Mouse (Mus musculus): ENCODE results near the gene Ddx6. TPM values are rescaled to one million over a fixed set of nuclear protein-coding genes. Genes with fewer than 3 reads are reported as not detected.
"Not testable (repeated sequence)": the region's sequence is repeated elsewhere in the genome, so short reads cannot be mapped to it uniquely, and the experiment has no call there.

Ddx6 gene
- polyA plus RNA-seq, 1 experiment, result 60.7 TPM

DNA sequence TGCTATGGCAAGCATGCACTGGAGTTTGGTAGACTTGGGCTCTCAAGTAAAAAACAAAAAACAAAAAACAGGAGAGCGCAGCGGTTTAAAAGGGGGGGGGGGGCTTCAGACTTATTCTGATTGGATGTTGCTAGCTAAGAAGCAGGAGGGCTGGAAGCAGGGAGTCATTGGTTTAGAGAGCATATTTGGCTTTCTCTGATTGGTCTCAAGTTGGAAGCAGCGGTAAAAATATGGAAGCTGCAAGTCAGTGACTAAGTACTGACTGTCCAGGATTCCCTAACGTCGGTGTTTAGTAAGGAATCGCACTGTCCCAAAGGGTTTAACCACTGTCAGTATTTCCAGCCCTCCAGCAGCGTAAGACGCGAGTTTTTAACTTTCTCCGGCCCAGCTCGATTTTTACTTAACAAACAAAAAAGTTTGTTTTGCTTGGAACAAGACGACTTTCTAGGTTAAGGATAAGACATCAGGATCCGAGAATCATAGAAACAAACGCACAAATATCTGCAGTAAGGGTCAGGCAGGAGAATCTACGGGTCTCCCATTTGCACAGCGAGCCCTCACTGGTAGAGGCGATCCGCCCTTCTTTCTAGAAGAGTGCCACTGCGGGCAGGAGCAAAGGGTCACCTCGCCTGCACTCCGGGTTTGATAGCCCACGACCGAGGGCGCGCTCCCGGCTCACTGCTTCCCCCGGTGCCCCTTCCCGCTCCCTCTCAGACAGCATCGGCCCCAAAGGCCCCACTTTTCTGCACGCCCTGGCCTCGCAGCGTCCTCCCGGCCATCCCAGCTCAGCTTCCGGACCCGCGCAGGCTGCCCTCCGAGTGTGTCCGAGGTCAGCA lies 1.0 kb upstream of the Ddx6 start:
- Histone ChIP-seq H3K4me1 (ENCODE audit: control insufficient read depth, insufficient read depth, insufficient read length, low read length) (peaks cover 11% of the 10 kb centered on the region), H3K27ac (replicated peaks; ENCODE audit: low read depth, low read length) (peak overlapping the region; percentile 90), H3K4me3 (ENCODE audit: insufficient read depth, low read depth, low read length) (peak overlapping the region; percentile 93)

DNA sequence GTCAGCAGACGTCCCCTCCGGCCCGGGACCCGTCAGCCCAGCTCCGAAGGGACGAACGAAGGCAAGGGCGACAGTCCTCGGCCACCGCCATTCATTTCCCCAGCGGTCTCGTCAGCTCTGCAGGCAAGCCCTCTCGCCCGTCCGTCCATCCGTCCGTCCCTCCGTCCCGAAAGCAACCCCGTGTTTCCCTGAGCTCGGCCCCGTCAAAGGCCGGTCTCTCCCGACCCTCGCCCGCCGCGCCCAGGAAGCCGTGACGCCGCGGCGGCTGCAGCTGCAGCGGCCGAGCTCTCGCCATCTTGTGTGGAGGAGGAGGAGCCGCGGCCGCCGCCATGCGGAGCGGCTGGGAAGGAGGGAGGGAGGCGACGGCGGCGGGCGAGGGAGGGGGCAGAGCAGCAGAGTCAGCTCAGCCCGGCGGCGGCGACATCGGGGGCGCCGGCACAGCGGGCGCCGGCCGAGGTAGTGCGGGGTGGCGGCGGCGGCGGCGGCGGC lies 358 bp upstream of the Ddx6 start:
- Histone ChIP-seq H3K4me1 (ENCODE audit: control insufficient read depth, insufficient read depth, insufficient read length, low read length) (peaks cover 10% of the 10 kb centered on the region), H3K27ac (replicated peaks; ENCODE audit: low read depth, low read length) (peak overlapping the region; percentile 90), H3K4me3 (ENCODE audit: insufficient read depth, low read depth, low read length) (peak overlapping the region; percentile 93)

DNA sequence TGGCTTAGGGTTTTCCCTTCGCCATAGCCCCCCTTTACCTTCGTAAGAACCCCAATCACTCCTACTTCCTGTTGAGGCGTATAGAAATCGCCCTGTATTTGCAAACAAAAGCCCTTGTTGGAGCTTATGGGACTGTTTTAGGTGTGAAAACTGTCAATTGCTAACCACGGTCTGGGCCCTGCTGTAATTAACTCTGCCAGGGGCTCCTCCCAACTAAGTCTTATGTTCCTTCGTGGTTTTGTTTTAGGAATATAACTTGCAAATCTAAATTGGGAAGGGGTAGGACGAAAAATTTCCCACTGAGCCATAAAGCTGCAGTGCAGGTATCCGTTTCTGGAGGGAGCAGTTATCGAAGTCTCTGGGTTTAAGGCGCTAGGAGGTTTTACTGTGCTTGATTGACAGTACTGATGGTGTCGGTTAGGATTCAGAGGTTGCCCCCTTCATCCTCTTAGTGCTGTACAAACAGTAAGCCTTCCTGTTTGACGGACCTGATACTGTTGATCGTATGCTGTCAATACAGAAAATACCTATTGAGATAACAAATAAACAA lies 999 bp downstream of the Ddx6 start:
- Histone ChIP-seq H3K27ac (replicated peaks; ENCODE audit: low read depth, low read length) (peak overlapping the region; percentile 98), H3K4me3 (ENCODE audit: insufficient read depth, low read depth, low read length) (peak overlapping the region; percentile 88), H3K4me1 (ENCODE audit: control insufficient read depth, insufficient read depth, insufficient read length, low read length) (peaks cover 13% of the 10 kb centered on the region)

DNA sequence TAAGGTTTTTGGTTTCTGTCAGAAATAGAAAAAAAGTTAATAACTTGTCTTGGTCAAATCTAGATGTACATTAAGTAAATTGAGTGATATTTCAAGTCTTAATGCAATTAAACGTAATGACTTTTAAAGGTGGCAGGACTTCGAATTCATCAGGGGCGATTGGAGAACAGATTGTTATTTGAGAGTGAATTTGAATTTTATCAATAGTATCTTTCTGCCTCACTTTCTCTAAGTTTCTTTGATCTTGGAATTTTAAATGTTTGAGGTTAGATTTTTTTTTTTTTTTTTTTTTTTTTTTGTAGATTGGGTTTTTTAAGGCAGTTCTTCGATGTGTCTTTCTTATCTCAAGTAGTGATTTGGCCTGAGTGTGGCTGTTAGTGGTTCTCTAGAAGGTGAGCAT lies 2.0 kb downstream of the Ddx6 start:
- Histone ChIP-seq H3K27ac (replicated peaks; ENCODE audit: low read depth, low read length) (no peak overlapping the region), H3K4me3 (ENCODE audit: insufficient read depth, low read depth, low read length) (no peak overlapping the region), H3K4me1 (ENCODE audit: control insufficient read depth, insufficient read depth, insufficient read length, low read length) (peaks cover 13% of the 10 kb centered on the region)

GRCm38 (mm10) chr9:44607306-44607705 lies 2.6 kb downstream of the Ddx6 start:
- H3K27ac ChIP-seq (replicated peaks; ENCODE audit: low read depth, low read length), result no peak overlapping the region

GRCm38 (mm10) chr9:44610371-44610770 lies 5.7 kb downstream of the Ddx6 start:
- Histone ChIP-seq H3K4me3 (ENCODE audit: insufficient read depth, low read depth, low read length) (no peak overlapping the region), H3K27ac (replicated peaks; ENCODE audit: low read depth, low read length) (no peak overlapping the region), H3K4me1 (ENCODE audit: control insufficient read depth, insufficient read depth, insufficient read length, low read length) (peaks cover 13% of the 10 kb centered on the region)

More at GRCm38 (mm10) chr9:44607306-44607705, 2.6 kb downstream of the Ddx6 start:
- peak overlapping the region; percentile 39; the same call in 1 of the 2 replicates for H3K4me3 ChIP-seq (ENCODE audit: insufficient read depth, low read depth, low read length)
- peaks cover 13% of the 10 kb centered on the region for H3K4me1 ChIP-seq (ENCODE audit: control insufficient read depth, insufficient read depth, insufficient read length, low read length)

DNA sequence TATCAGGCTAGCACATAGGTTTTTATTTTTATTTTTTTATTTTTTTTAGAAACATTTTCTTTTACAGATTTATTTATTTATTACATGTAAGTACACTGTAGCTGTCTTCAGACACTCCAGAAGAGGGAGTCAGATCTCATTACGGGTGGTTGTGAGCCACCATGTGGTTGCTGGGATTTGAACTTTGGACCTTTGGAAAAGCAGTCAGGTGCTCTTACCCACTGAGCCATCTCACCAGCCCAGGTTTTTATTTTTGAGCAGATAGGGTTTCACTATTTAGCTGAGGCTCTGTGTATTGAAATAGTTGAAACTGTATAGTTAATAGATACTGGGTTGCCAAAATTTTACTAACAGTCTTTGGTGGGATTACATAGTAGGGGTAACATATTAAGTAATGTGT lies 8.4 kb downstream of the Ddx6 start:
- H3K4me1 ChIP-seq (ENCODE audit: control insufficient read depth, insufficient read depth, insufficient read length, low read length); H3K27ac ChIP-seq (replicated peaks; ENCODE audit: low read depth, low read length); H3K4me3 ChIP-seq (ENCODE audit: insufficient read depth, low read depth, low read length): not testable (repeated sequence)

DNA sequence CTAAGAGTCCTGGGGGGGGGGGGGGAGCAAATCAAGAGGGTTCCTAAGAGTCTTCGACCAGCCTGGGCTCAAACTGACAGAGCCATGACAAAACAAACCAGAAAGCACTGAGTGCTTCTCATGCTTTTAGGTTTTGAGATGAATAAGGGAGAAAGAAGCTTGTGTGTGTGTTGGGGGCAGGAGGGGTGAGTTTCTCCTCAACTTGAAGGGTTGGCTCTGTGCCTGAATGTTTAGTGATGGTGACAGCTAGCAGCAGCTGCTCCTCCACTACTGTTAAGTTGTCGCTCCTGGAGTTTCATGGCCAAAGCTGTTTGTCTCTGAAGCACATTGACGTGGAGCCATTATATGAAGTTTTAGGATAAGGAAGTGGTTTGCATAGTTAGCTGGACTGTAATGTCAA lies 16.4 kb downstream of the Ddx6 start:
- H3K4me3 ChIP-seq (ENCODE audit: insufficient read depth, low read depth, low read length), result no peak overlapping the region
- no peak overlapping the region for H3K27ac ChIP-seq (replicated peaks; ENCODE audit: low read depth, low read length)
- no peaks in the 10 kb centered on the region for H3K4me1 ChIP-seq (ENCODE audit: control insufficient read depth, insufficient read depth, insufficient read length, low read length)

DNA sequence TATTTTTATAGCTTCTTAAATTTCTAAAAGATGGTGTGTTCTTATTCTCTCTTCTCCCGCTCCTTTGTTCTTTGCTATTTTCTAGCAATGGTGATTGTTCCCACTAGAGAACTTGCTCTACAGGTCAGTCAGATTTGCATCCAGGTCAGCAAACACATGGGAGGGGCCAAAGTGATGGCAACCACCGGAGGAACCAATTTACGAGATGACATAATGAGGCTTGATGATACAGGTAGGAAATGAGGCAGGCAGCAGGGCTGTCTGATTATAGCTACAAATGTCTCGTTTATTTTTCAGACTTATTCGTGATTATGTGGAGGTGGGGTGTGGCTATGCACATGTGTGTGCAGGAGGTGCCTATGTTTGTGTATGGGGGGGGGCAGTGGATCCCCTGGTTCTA lies 19.7 kb downstream of the Ddx6 start:
- H3K4me3 ChIP-seq (ENCODE audit: insufficient read depth, low read depth, low read length), result no peak overlapping the region
- no peak overlapping the region for H3K27ac ChIP-seq (replicated peaks; ENCODE audit: low read depth, low read length)
- no peaks in the 10 kb centered on the region for H3K4me1 ChIP-seq (ENCODE audit: control insufficient read depth, insufficient read depth, insufficient read length, low read length)

GRCm38 (mm10) chr9:44626268-44626667 lies 21.6 kb downstream of the Ddx6 start:
- H3K4me3 ChIP-seq (ENCODE audit: insufficient read depth, low read depth, low read length), result no peak overlapping the region
- no peak overlapping the region for H3K27ac ChIP-seq (replicated peaks; ENCODE audit: low read depth, low read length)
- H3K4me1 ChIP-seq (ENCODE audit: control insufficient read depth, insufficient read depth, insufficient read length, low read length), result no peaks in the 10 kb centered on the region

DNA sequence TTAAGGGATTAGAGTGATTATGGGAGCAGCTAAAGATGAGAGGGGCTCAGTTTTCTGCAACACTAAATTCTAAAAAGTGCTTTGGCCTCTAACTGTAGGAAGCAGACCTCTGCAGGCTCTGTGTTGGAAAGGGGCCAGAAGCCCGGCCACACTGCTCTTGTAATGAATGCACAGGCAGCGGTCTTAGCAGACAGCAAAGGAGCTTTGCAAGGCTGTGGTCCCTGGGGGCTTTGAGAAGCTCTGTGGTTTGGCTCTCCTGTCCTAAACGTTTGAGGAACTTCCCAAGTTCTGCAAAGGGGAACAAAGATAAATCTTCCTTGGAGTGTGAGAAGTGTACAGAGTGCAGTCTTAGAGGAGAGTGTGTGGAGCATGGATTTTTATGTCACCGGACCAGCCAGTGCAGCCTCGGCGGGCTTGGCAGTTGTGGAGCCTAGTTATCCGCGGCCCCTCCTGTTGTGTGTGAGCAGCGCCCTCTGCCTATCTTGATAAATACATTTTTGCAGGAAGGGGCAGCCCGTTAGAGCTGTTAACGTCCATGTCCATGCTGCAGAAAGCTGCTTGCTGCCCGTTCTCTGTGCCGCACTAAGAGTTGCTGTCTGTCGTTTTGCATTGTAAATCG lies 33.0 kb downstream of the Ddx6 start:
- Histone ChIP-seq H3K4me1 (ENCODE audit: control insufficient read depth, insufficient read depth, insufficient read length, low read length) (0 out of 2 replicates have a peak, but pooled peaks cover 6% of the 10 kb centered on the region), H3K27ac (replicated peaks; ENCODE audit: low read depth, low read length) (no peak overlapping the region), H3K4me3 (ENCODE audit: insufficient read depth, low read depth, low read length) (no peak overlapping the region)

DNA sequence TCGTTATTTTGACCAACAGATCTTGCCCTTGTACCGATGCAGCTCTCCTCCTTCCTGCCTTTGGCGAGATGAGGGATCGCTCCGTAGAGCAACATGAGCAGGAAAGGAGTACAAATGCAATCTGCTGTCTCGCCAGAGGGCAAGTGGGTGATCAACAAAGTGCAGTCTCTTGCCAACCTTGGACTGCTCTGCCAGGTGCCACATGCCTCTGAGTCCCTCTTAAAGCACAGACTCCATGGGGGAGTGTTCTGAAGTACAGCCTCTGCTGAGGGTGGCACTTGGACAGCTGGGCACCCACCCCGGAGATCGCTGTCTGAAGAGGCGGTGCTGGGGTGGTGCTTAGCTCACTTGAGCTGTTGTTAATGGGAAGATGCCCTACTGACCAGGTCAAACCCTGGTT lies 34.0 kb downstream of the Ddx6 start:
- not testable (repeated sequence) for H3K4me1 ChIP-seq (ENCODE audit: control insufficient read depth, insufficient read depth, insufficient read length, low read length); H3K27ac ChIP-seq (replicated peaks; ENCODE audit: low read depth, low read length); H3K4me3 ChIP-seq (ENCODE audit: insufficient read depth, low read depth, low read length)

DNA sequence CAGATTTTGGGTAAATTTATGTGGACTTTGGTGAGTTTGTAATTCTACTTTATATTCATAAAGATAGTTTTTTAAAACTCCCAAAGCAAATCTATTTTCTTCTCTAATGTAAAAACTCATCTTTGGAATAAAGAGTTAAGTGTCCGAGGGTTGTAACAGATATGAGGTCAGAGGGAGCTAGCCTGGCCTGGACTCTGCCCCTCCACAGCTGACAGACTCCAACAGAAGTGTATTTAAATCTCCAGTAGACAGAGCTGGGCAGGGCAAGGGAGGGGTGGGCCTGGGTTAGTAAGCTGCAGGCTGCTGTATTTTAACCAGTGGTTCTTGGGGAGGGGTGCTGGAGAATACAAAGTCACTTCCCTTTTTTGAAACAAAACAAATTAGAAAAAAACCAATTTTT lies 35.3 kb downstream of the Ddx6 start:
- not testable (repeated sequence) for H3K27ac ChIP-seq (replicated peaks; ENCODE audit: low read depth, low read length); H3K4me1 ChIP-seq (ENCODE audit: control insufficient read depth, insufficient read depth, insufficient read length, low read length); H3K4me3 ChIP-seq (ENCODE audit: insufficient read depth, low read depth, low read length)

DNA sequence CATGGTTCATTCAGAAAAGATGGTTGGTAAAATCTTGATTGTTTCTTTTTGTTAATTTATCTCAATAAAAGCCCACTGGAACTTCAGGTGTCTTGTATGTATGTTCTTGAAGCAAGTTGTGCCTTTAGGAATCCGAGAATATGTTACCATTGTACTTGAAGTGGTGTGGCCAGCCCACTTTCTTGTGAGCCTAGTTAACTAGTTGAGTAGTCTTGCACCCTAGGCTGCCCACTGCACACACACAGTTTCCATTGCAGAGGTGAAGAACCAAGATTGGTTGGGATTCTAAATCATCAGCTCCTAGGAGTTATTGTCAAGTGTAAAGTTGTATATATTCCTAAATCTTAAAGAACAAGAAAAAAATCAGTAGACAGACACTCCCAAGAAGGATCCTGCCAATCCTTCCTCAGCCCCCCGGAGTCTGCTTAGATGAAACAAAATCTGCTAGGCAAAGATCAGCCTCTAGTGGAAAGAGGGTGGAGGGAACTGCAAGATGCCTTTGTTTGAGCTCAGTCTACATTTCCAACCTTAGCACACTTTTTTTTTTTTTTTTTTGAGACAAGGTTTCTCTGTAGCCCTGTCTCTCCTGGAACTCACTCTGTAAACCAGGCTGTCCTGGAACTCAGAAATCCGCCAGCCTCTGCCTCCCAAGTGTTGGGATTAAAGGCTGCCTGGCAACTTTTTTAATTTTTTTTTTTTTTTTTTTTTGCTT lies 36.1 kb downstream of the Ddx6 start:
- Histone ChIP-seq H3K27ac (replicated peaks; ENCODE audit: low read depth, low read length) (no peak overlapping the region), H3K4me3 (ENCODE audit: insufficient read depth, low read depth, low read length) (no peak overlapping the region), H3K4me1 (ENCODE audit: control insufficient read depth, insufficient read depth, insufficient read length, low read length) (peaks cover 8% of the 10 kb centered on the region; the same call in 1 of the 2 replicates)

- no peak overlapping the region for H3K4me3 ChIP-seq (ENCODE audit: insufficient read depth, low read depth, low read length)
- peaks cover 9% of the 10 kb centered on the region for H3K4me1 ChIP-seq (ENCODE audit: control insufficient read depth, insufficient read depth, insufficient read length, low read length)
- no peak overlapping the region for H3K27ac ChIP-seq (replicated peaks; ENCODE audit: low read depth, low read length)
Measured at GRCm38 (mm10) chr9:44641616-44642015, 36.9 kb downstream of the Ddx6 start.
